Comparison of ENCODE assay signal across 12 mouse cellular contexts in genomic region chr8:120184366-120184765, GRCm38 (mm10). TPM values are rescaled to one million over a fixed set of nuclear protein-coding genes. Genes with fewer than 3 reads are reported as not detected.
DNase-seq lines count a peak whose midpoint lies in the region; ATAC-seq and TF ChIP-seq lines count a peak whose summit lies in the region.
"Had no signal": no experiment of that assay in that cellular context is flagged by ENCODE, and none has a peak within 500 bp of the region (broad histone marks: within the 10 kb centered on the region; RNA-seq: fewer than 3 reads in every experiment).

No protein-coding gene starts in this region.

- H3K9ac ChIP-seq in heart, embryonic 12.5 days: 0 out of 2 replicates have a peak overlapping the region, but pooled peaks have one; percentile 16
- H3K9ac ChIP-seq in neural tube, embryonic 11.5 days (ENCODE audit: low read length): no peak overlapping the region
- no peak overlapping the region for H3K9ac ChIP-seq in neural tube, embryonic 15.5 days (replicated peaks)
- no peak overlapping the region for H3K9ac ChIP-seq in intestine, postnatal 0 days (ENCODE audit: low read depth, low read length)

- WGBS in heart, embryonic 12.5 days: 18% methylated on average over 9 of the region's 9 CpGs
- WGBS in neural tube, embryonic 11.5 days: 49% methylated on average over 9 of the region's 9 CpGs
- 40% methylated on average over 9 of the region's 9 CpGs for WGBS in neural tube, embryonic 15.5 days
- 30% methylated on average over 9 of the region's 9 CpGs for WGBS in intestine, postnatal 0 days

- H3K4me2 ChIP-seq in heart, embryonic 12.5 days: peak overlapping the region; percentile 11; the same call in 1 of the 2 replicates
- no peak overlapping the region for H3K4me2 ChIP-seq in neural tube, embryonic 11.5 days (ENCODE audit: low read depth)
- no peak overlapping the region for H3K4me2 ChIP-seq in neural tube, embryonic 15.5 days
- no peak overlapping the region for H3K4me2 ChIP-seq in intestine, postnatal 0 days (replicated peaks; ENCODE audit: low read depth)

- DNase-seq in heart, postnatal 36 days: no peak
- DNase-seq in neural tube, embryonic 11.5 days (ENCODE audit: low spot score): no peak
- no peak for DNase-seq in adrenal gland, adult 2 months
- DNase-seq in right cerebral cortex, postnatal 36 days (ENCODE audit: low spot score in 2 of 2): no peak
- DNase-seq in cerebellum, adult 9-10 months: no peak
- DNase-seq: cerebellum, postnatal 25 days had no signal

- no peak for TF ChIP-seq CTCF in intestine, postnatal 0 days (IDR thresholded peaks at IDR 0.05; ENCODE audit: low read depth)

- peaks cover 33% of the 10 kb centered on the region for H3K4me1 ChIP-seq in heart, embryonic 12.5 days (replicated peaks)
- peaks cover 30% of the 10 kb centered on the region for H3K4me1 ChIP-seq in neural tube, embryonic 11.5 days (ENCODE audit: control insufficient read depth, insufficient read depth, low read length)
- peaks cover 43% of the 10 kb centered on the region for H3K4me1 ChIP-seq in neural tube, embryonic 15.5 days
- no peaks in the 10 kb centered on the region; the same call in 1 of the 2 replicates for H3K4me1 ChIP-seq in intestine, postnatal 0 days (replicated peaks; ENCODE audit: control insufficient read depth, insufficient read depth, low read length)

- ATAC-seq in heart, embryonic 12.5 days (ENCODE audit: insufficient number of reproducible peaks, low FRiP score): no peak
- ATAC-seq in neural tube, embryonic 11.5 days (ENCODE audit: insufficient read depth, low FRiP score, low TSS enrichment): no peak
- no peak for ATAC-seq in neural tube, embryonic 15.5 days (ENCODE audit: low FRiP score)
- 0 out of 2 replicates have a peak, but pooled peaks have one; percentile 18 for ATAC-seq in intestine, postnatal 0 days
- ATAC-seq: CD4-positive, CD25-positive, alpha-beta regulatory T cell, adult 4 months had no signal

- H3K9me3 ChIP-seq in heart, embryonic 12.5 days (replicated peaks): no peaks in the 10 kb centered on the region
- no peaks in the 10 kb centered on the region for H3K9me3 ChIP-seq in neural tube, embryonic 11.5 days (ENCODE audit: control insufficient read depth, low read length)
- no peaks in the 10 kb centered on the region for H3K9me3 ChIP-seq in neural tube, embryonic 15.5 days (replicated peaks)
- no peaks in the 10 kb centered on the region for H3K9me3 ChIP-seq in intestine, postnatal 0 days (ENCODE audit: control insufficient read depth)

- no peak overlapping the region for H3K27ac ChIP-seq in heart, embryonic 12.5 days (ENCODE audit: poor library complexity, severe bottlenecking)
- 0 out of 2 replicates have a peak overlapping the region, but pooled peaks have one; percentile 8 for H3K27ac ChIP-seq in neural tube, embryonic 11.5 days (ENCODE audit: low read depth, low read length)
- no peak overlapping the region for H3K27ac ChIP-seq in neural tube, embryonic 15.5 days (replicated peaks)
- H3K27ac ChIP-seq in intestine, postnatal 0 days (ENCODE audit: low read depth, low read length): no peak overlapping the region

- intact Hi-C loops in heart, postnatal 36 days (cut with DNase I): no loop called here

- 0 out of 2 replicates have a peak, but pooled peaks cover 7% of the 10 kb centered on the region for H3K27me3 ChIP-seq in heart, embryonic 12.5 days (replicated peaks)
- no peaks in the 10 kb centered on the region for H3K27me3 ChIP-seq in neural tube, embryonic 11.5 days (ENCODE audit: control insufficient read depth, insufficient read depth, low read length)
- H3K27me3 ChIP-seq in neural tube, embryonic 15.5 days (replicated peaks): no peaks in the 10 kb centered on the region; the same call in 1 of the 2 replicates
- no peaks in the 10 kb centered on the region for H3K27me3 ChIP-seq in intestine, postnatal 0 days (replicated peaks; ENCODE audit: control insufficient read depth, insufficient read depth, low read length)

- no peak overlapping the region for H3K4me3 ChIP-seq in heart, embryonic 12.5 days
- H3K4me3 ChIP-seq in neural tube, embryonic 11.5 days (ENCODE audit: low read depth, low read length): no peak overlapping the region
- no peak overlapping the region for H3K4me3 ChIP-seq in neural tube, embryonic 15.5 days (replicated peaks)
- no peak overlapping the region for H3K4me3 ChIP-seq in intestine, postnatal 0 days (ENCODE audit: low read depth, low read length)

- H3K36me3 ChIP-seq in heart, embryonic 12.5 days: no peaks in the 10 kb centered on the region
- H3K36me3 ChIP-seq in neural tube, embryonic 11.5 days (ENCODE audit: control insufficient read depth, insufficient read depth, low read length): no peaks in the 10 kb centered on the region
- no peaks in the 10 kb centered on the region for H3K36me3 ChIP-seq in neural tube, embryonic 15.5 days
- no peaks in the 10 kb centered on the region for H3K36me3 ChIP-seq in intestine, postnatal 0 days (ENCODE audit: control insufficient read depth, insufficient read depth)

RNA-seq across cellular contexts. Expression of gene Fam92b, which starts 7.1 kb away (rescaled TPM):
- polyA plus RNA-seq in heart, embryonic 12.5 days (2016; fragmentation: Nextera tagmentation; extraction: Ambion mirVana): not detected in 2 replicates
- total RNA-seq in heart, postnatal 36 days (2021): not detected
- polyA plus RNA-seq in neural tube, embryonic 11.5 days (2014; fragmentation: Nextera tagmentation; extraction: Ambion mirVana): 0.90 and 1.0 TPM in 2 replicates
- 1.6 and 1.7 TPM in 2 replicates for polyA plus RNA-seq in neural tube, embryonic 15.5 days (2015; fragmentation: Nextera tagmentation; extraction: Ambion mirVana)
- polyA plus RNA-seq in intestine, postnatal 0 days (2015; fragmentation: Nextera tagmentation; extraction: Ambion mirVana): 0.29 TPM in 1 of 2 replicates, not detected in the other
- total RNA-seq in adrenal gland, adult 2 months (2021): 1 to 10 TPM in 1 of 2 experiments, under 1 TPM in 1; 0.61 to 1.4 TPM
- 0.95 and 1.7 TPM in 2 replicates for polyA plus RNA-seq in adrenal gland, adult 2 months (2012; rRNA removed)
- total RNA-seq: megakaryocyte-erythroid progenitor cell, adult 5-6 weeks had no signal
- polyA plus RNA-seq: CD4-positive, CD25-positive, alpha-beta regulatory T cell, adult 4 months; spleen, adult 2 months had no signal

RNA-seq across cellular contexts. Expression of gene Gse1, which starts 43.9 kb away (rescaled TPM):
- polyA plus RNA-seq in heart, embryonic 12.5 days (2016; fragmentation: Nextera tagmentation; extraction: Ambion mirVana): 14.0 and 15.3 TPM in 2 replicates
- total RNA-seq in heart, postnatal 36 days (2021): 10 to 100 TPM; 21.2 to 26.6 TPM
- polyA plus RNA-seq in neural tube, embryonic 11.5 days (2014; fragmentation: Nextera tagmentation; extraction: Ambion mirVana): 19.9 and 33.5 TPM in 2 replicates
- polyA plus RNA-seq in neural tube, embryonic 15.5 days (2015; fragmentation: Nextera tagmentation; extraction: Ambion mirVana): 12.2 and 14.0 TPM in 2 replicates
- polyA plus RNA-seq in intestine, postnatal 0 days (2015; fragmentation: Nextera tagmentation; extraction: Ambion mirVana): 6.4 and 7.8 TPM in 2 replicates
- total RNA-seq in adrenal gland, adult 2 months (2021): 10 to 100 TPM; 27.1 to 28.7 TPM
- polyA plus RNA-seq in adrenal gland, adult 2 months (2012; rRNA removed): 42.1 and 46.3 TPM in 2 replicates
